ENCODE assay signal across 35 mouse cellular contexts in the genomic region with DNA sequence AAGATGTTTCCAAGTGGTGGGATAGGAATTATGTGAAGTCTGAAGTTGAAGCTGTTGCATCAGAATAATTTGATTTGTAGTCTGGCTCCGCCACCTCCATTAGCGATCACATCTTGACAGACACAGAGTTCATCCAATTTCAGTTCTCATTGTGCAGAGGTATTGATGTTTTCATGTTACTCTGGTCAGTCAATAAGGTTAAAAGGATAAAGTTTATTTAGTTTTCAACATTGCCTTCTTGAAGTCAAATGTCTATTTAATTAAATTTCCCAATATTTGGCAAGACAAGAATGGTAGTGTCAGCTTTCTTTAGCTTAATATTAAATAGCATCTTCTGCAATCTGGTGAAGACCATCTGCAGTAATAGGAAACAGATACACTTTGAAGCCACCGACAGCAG.
"Had no signal": no experiment of that assay in that cellular context is flagged by ENCODE, and none has a peak within 500 bp of the region (broad histone marks: within the 10 kb centered on the region; RNA-seq: fewer than 3 reads in every experiment).

No protein-coding gene starts in this region.

- H3K4me2 ChIP-seq: heart, embryonic 11.5 days; heart, embryonic 12.5 days; heart, embryonic 13.5 days; heart, embryonic 15.5 days; hindbrain, embryonic 12.5 days; hindbrain, embryonic 13.5 days; hindbrain, embryonic 14.5 days; hindbrain, embryonic 15.5 days; intestine, embryonic 15.5 days; kidney, embryonic 15.5 days had no signal

- H3K4me3 ChIP-seq: heart, embryonic 10.5 days; heart, embryonic 12.5 days; heart, embryonic 13.5 days; heart, embryonic 15.5 days; hindbrain, embryonic 10.5 days; hindbrain, embryonic 12.5 days; hindbrain, embryonic 13.5 days; hindbrain, embryonic 15.5 days; intestine, embryonic 15.5 days; kidney, embryonic 15.5 days; layer of hippocampus, adult 2 months had no signal

- H3K36me3 ChIP-seq: heart, embryonic 10.5 days; heart, embryonic 12.5 days; heart, embryonic 13.5 days; heart, embryonic 15.5 days; hindbrain, embryonic 10.5 days; hindbrain, embryonic 12.5 days; hindbrain, embryonic 13.5 days; hindbrain, embryonic 15.5 days; intestine, embryonic 15.5 days; kidney, embryonic 15.5 days had no signal

- H3K9ac ChIP-seq: heart, embryonic 12.5 days; heart, embryonic 13.5 days; heart, embryonic 15.5 days; hindbrain, embryonic 12.5 days; hindbrain, embryonic 13.5 days; hindbrain, embryonic 14.5 days; hindbrain, embryonic 15.5 days; intestine, embryonic 15.5 days; kidney, embryonic 15.5 days had no signal

- ATAC-seq: hindbrain, embryonic 16.5 days; hindbrain, postnatal 0 days; inflammation-experienced regulatory T-cells, adult 6 months; intestine, embryonic 15.5 days; intestine, embryonic 16.5 days; intestine, postnatal 0 days had no signal

- H3K27ac ChIP-seq: heart, embryonic 10.5 days; heart, embryonic 13.5 days; heart, embryonic 15.5 days; hindbrain, embryonic 10.5 days; hindbrain, embryonic 12.5 days; hindbrain, embryonic 13.5 days; hindbrain, embryonic 14.5 days; hindbrain, embryonic 15.5 days; hindbrain, postnatal 0 days; intestine, embryonic 15.5 days; kidney, embryonic 15.5 days; kidney, postnatal 0 days; layer of hippocampus, adult 2 months had no signal

- H3K9me3 ChIP-seq: heart, embryonic 10.5 days; heart, embryonic 12.5 days; heart, embryonic 13.5 days; heart, embryonic 15.5 days; hindbrain, embryonic 10.5 days; hindbrain, embryonic 12.5 days; hindbrain, embryonic 13.5 days; hindbrain, embryonic 15.5 days; intestine, embryonic 15.5 days; kidney, embryonic 15.5 days had no signal

- H3K4me1 ChIP-seq: heart, embryonic 10.5 days; heart, embryonic 12.5 days; heart, embryonic 15.5 days; hindbrain, embryonic 10.5 days; hindbrain, embryonic 12.5 days; hindbrain, embryonic 13.5 days; hindbrain, embryonic 15.5 days; intestine, embryonic 15.5 days had no signal

- H3K27me3 ChIP-seq: heart, embryonic 12.5 days; heart, embryonic 13.5 days; heart, embryonic 15.5 days; hindbrain, embryonic 12.5 days; hindbrain, embryonic 13.5 days; hindbrain, embryonic 15.5 days; intestine, embryonic 15.5 days; kidney, embryonic 15.5 days had no signal

- DNase-seq: heart, postnatal 10 days; heart, postnatal 14 days; heart, postnatal 36 days; heart, postnatal 4 days; kidney, adult 11 months; kidney, adult 18-20 months; kidney, adult 2 months; kidney, adult 8-10 months; kidney, adult 9 months; kidney, postnatal 10 days; kidney, postnatal 14 days; kidney, postnatal 25 days; kidney, postnatal 36 days; kidney, postnatal 4 days; layer of hippocampus, adult 9-11 months; layer of hippocampus, postnatal 36 days had no signal
